Mouse (Mus musculus): Measurements from ENCODE around the gene Uts2r. TPM values are rescaled to one million over a fixed set of nuclear protein-coding genes. Genes with fewer than 3 reads are reported as not detected.

Uts2r gene
- 0.09 TPM in 1 of 2 replicates, not detected in the other for polyA plus RNA-seq (2015; fragmentation: Nextera tagmentation; extraction: Ambion mirVana)

DNA sequence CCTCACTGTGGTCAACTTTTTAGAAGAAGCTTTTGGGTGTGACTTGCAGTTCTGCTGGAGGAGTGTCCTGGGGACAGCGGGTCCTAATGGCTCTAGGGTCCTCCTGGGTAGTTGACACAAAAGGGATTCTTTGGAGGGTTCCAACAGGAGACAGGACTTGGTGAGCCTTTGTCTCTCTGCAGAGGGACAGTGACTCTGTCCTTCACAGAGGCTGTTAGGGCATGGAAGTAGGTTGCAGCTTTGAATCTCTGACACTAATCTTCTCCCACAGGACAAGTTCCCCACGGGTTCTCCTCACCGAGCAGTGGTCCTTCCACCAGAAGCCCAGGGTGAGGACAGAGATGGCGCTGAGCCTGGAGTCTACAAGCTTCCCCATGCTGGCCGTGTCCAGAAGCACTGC lies at the start of gene Uts2r:
Gene Uts2r, plus strand, starts transcription at position 301 of the 400 bp plus-strand sequence.
- no peak within 1 kb of the TSS for H3K9ac ChIP-seq
- H3K4me1 ChIP-seq: peaks cover 15% of the 10 kb centered on the region
- H3K9me3 ChIP-seq (replicated peaks): no peaks in the 10 kb centered on the region
- peaks cover 38% of the 10 kb centered on the region for H3K27me3 ChIP-seq
- H3K4me3 ChIP-seq (replicated peaks): no peak within 1 kb of the TSS
- H3K36me3 ChIP-seq: no peaks in the 10 kb centered on the region
- WGBS: 86% methylated on average over 5 of the region's 5 CpGs
- no peak for ATAC-seq (replicated peaks; ENCODE audit: low FRiP score)
- H3K4me2 ChIP-seq: no peak within 1 kb of the TSS
- H3K27ac ChIP-seq: no peak within 1 kb of the TSS

DNA sequence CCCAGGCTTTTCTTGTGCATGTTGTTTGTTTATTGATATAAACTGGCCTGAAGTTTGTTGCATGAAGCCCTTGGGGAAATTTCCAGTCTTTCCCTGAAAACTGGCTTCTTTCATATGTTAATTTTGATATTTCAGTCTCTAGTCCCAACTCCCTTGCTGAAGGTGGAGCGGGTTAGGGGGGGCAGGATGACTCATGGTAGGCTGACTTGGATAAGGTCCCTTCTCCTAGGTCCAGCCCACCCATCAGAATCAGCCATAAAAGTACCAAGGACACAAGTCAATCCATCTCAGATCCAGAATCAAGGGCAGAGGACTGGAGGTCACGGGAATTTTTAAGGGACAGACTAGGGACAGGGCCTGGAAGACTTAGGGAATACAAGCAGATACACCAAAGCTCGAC lies 49.0 kb upstream of the Uts2r start:
- no peaks in the 10 kb centered on the region for H3K36me3 ChIP-seq
- no peak overlapping the region for H3K4me3 ChIP-seq (replicated peaks)
- H3K4me1 ChIP-seq: peaks cover 4% of the 10 kb centered on the region; the same call in 1 of the 2 replicates
- 82% methylated on average over 3 of the region's 3 CpGs for WGBS
- H3K27me3 ChIP-seq: no peaks in the 10 kb centered on the region
- no peak overlapping the region for H3K27ac ChIP-seq
- H3K4me2 ChIP-seq: no peak overlapping the region
- no peaks in the 10 kb centered on the region for H3K9me3 ChIP-seq (replicated peaks)
- ATAC-seq (replicated peaks; ENCODE audit: low FRiP score): no peak
- H3K9ac ChIP-seq: no peak overlapping the region

DNA sequence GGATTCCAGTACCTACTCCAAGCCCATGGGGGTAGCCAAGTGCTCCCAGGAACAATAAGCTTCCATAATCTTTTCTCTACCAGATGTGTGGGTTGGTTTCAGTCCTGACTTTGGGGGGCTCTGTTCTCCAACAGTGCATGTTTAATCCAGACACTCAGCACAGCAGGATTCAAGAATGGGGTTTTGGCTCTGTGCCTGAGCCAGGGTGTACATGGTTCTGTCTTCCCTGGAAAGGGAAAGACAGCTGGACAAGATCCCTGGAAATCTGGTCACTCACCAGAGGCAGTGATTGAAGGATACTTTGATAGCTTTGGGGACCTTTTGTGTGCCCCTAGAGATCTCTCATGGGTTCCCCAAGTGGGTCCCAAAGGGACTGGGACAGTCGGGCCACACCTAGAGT lies 48.5 kb upstream of the Uts2r start:
- Histone ChIP-seq H3K4me3 (replicated peaks) (no peak overlapping the region), H3K4me1 (peaks cover 4% of the 10 kb centered on the region; the same call in 1 of the 2 replicates), H3K36me3 (no peaks in the 10 kb centered on the region), H3K9ac (no peak overlapping the region), H3K27ac (no peak overlapping the region), H3K27me3 (no peaks in the 10 kb centered on the region), H3K9me3 (replicated peaks) (no peaks in the 10 kb centered on the region), H3K4me2 (no peak overlapping the region)
- no peak for ATAC-seq (replicated peaks; ENCODE audit: low FRiP score)
- 88% methylated on average over 1 of the region's 1 CpGs for WGBS

DNA sequence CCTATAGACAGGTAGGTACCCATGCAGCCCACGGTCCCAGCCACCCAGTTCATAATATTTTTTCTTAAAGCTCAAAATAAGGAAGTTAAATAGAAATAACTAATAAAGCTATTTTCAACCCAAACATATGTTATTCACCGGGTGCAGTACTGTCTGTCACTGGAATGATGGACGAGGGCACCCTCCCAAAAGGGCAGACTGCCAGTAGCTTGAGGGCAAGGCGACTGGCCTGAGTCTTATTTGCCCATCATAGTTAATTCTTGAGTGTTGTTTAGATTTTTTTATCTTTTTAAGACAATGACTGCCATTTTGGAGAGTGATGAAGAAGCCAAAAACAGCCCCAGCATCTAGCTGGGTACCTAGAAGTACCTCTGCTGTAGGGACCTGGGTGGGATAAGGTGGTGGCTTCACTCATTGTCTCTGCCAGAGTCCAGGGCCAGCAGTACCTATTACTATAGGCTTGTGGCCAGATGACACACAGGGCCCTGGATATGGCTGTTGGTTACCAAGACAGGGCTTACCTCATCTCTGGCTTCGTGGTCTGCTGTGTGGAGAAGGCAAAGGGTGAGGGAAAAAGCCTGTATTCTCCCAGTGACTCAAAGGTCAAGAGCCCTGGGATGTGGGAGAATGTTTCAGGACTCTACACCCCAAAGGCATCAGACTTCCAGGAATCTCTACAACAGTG lies 47.8 kb upstream of the Uts2r start:
- no peak overlapping the region for H3K4me3 ChIP-seq (replicated peaks)
- H3K9me3 ChIP-seq (replicated peaks): no peaks in the 10 kb centered on the region
- no peak overlapping the region for H3K27ac ChIP-seq
- peaks cover 4% of the 10 kb centered on the region; the same call in 1 of the 2 replicates for H3K4me1 ChIP-seq
- ATAC-seq (replicated peaks; ENCODE audit: low FRiP score): no peak
- H3K9ac ChIP-seq: no peak overlapping the region
- whole genome bisulfite sequencing: 74% methylated on average over 5 of the region's 5 CpGs
- H3K4me2 ChIP-seq: no peak overlapping the region
- H3K27me3 ChIP-seq: no peaks in the 10 kb centered on the region
- H3K36me3 ChIP-seq: no peaks in the 10 kb centered on the region

DNA sequence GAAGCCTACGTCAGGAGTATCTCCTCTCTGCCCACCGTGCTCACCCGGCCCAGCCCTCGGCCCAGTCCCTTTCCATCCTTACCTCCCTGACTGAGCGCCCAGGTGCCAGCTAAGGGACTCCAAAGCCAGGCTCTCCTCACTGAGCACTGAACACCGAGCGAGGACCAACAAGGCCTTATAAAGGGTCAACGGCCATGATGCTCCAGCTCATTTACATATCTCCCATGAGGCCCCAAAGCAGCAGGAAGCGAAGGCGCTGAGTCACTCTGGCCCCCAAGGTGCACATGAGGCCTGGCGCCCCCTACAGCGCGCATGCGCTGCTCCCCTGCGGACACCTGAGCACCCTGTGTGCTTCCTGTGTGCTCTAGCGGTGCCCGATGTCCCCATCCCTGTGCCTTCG lies 42.0 kb upstream of the Uts2r start:
- no peak overlapping the region for H3K4me2 ChIP-seq
- no peaks in the 10 kb centered on the region for H3K9me3 ChIP-seq (replicated peaks)
- no peak overlapping the region for H3K4me3 ChIP-seq (replicated peaks)
- H3K9ac ChIP-seq: no peak overlapping the region
- no peak for ATAC-seq (replicated peaks; ENCODE audit: low FRiP score)
- H3K27me3 ChIP-seq: no peaks in the 10 kb centered on the region
- no peaks in the 10 kb centered on the region for H3K4me1 ChIP-seq
- no peaks in the 10 kb centered on the region for H3K36me3 ChIP-seq
- H3K27ac ChIP-seq: no peak overlapping the region
- 91% methylated on average over 18 of the region's 18 CpGs for WGBS

DNA sequence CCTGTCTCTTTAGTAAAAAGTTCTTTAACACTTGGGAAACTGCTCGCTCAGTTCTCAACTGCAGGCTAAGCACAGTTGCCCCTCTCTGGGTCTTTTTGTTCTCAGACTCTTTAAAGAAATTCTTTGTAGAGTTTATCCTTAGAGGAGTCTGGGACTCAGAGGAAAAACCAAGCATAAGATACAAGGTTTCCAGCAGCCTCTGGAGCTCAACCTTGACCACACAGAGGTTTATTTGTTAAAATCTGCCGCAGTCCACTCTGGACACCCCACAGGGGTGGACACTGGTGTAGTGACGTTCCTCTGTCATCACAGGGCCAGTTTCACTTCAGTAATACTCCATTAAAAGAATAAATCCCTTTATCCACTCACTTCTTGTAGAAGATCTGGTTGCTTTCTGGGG lies 41.5 kb upstream of the Uts2r start, which contains the start of gene Tex19.2:
Gene Tex19.2, minus strand, starts transcription at position 101 of the 400 bp plus-strand sequence.
- Histone ChIP-seq H3K36me3 (no peaks in the 10 kb centered on the region), H3K4me3 (replicated peaks) (no peak within 1 kb of the TSS), H3K27me3 (no peaks in the 10 kb centered on the region), H3K9ac (no peak within 1 kb of the TSS), H3K27ac (no peak within 1 kb of the TSS), H3K9me3 (replicated peaks) (no peaks in the 10 kb centered on the region), H3K4me1 (no peaks in the 10 kb centered on the region), H3K4me2 (no peak within 1 kb of the TSS)
- 93% methylated on average over 3 of the region's 3 CpGs for WGBS
- no peak for ATAC-seq (replicated peaks; ENCODE audit: low FRiP score)

DNA sequence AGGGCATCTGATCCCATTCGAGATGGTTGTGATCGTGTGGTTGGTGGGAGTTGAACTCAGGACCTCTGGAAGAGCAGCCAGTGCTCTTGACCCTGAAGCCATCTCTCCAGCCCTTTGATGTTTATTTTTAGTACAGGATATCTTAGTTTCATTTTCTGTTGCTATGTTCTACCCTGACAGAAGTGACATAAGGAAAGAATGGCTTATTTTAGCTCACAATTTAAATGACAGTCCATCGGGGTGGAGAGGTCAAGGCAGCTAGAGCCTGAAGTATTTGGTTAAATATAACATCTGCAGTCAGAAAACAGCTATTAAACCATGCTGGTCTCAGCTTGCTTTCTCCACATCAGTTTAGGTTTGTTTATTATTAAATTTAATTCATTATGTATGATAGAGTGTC lies 38.9 kb upstream of the Uts2r start:
- Histone ChIP-seq H3K4me2 (no peak overlapping the region), H3K27ac (no peak overlapping the region), H3K36me3 (no peaks in the 10 kb centered on the region), H3K9ac (no peak overlapping the region), H3K27me3 (no peaks in the 10 kb centered on the region), H3K4me1 (no peaks in the 10 kb centered on the region), H3K9me3 (replicated peaks) (no peaks in the 10 kb centered on the region), H3K4me3 (replicated peaks) (no peak overlapping the region)
- no peak for ATAC-seq (replicated peaks; ENCODE audit: low FRiP score)
- WGBS: 56% methylated on average over 3 of the region's 3 CpGs

DNA sequence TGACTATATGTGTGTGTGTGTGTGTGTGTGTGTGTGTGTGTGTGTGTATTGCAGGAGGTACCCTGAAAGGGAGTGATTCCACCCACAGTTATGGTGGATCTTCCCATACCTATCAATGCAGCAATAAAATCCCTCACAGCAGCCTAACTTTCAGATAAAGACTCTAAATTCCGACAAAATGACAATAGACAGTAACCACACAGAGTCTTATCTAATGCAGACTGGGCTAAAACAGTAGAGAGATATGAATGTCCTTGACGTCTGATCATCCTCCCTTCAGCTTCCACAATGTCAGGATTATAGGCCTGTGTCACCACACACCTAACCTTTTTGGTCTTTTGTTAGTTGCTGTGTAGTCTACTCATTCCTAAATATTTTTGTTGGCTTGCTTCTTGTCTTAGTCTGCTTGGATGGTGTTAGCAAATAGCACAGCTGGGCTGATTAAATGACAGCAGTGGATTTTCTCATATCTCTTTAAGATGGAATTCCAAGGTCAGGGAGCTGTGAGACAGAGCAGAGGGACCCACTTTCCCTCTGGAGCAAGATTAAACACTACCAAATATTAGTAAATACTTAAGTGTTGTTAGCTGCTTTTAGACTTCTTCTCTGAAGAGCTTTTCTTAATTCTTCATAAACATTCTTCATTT lies 37.9 kb upstream of the Uts2r start:
- ATAC-seq (replicated peaks; ENCODE audit: low FRiP score): no peak
- Histone ChIP-seq H3K4me2 (no peak overlapping the region), H3K27me3 (no peaks in the 10 kb centered on the region), H3K27ac (no peak overlapping the region), H3K36me3 (no peaks in the 10 kb centered on the region), H3K4me1 (no peaks in the 10 kb centered on the region), H3K9me3 (replicated peaks) (no peaks in the 10 kb centered on the region), H3K9ac (no peak overlapping the region), H3K4me3 (replicated peaks) (no peak overlapping the region)
- WGBS: 61% methylated on average over 2 of the region's 2 CpGs

- H3K4me3 ChIP-seq (replicated peaks): no peak overlapping the region
- ATAC-seq (replicated peaks; ENCODE audit: low FRiP score): no peak
- no peaks in the 10 kb centered on the region for H3K9me3 ChIP-seq (replicated peaks)
- WGBS: 86% methylated on average over 4 of the region's 4 CpGs
- H3K9ac ChIP-seq: no peak overlapping the region
- no peaks in the 10 kb centered on the region for H3K27me3 ChIP-seq
- H3K4me1 ChIP-seq: no peaks in the 10 kb centered on the region
- H3K36me3 ChIP-seq: no peaks in the 10 kb centered on the region
- H3K4me2 ChIP-seq: no peak overlapping the region
- no peak overlapping the region for H3K27ac ChIP-seq
These were observed 36.6 kb upstream of the Uts2r start for GRCm38 (mm10) chr11:121123438-121123837.

DNA sequence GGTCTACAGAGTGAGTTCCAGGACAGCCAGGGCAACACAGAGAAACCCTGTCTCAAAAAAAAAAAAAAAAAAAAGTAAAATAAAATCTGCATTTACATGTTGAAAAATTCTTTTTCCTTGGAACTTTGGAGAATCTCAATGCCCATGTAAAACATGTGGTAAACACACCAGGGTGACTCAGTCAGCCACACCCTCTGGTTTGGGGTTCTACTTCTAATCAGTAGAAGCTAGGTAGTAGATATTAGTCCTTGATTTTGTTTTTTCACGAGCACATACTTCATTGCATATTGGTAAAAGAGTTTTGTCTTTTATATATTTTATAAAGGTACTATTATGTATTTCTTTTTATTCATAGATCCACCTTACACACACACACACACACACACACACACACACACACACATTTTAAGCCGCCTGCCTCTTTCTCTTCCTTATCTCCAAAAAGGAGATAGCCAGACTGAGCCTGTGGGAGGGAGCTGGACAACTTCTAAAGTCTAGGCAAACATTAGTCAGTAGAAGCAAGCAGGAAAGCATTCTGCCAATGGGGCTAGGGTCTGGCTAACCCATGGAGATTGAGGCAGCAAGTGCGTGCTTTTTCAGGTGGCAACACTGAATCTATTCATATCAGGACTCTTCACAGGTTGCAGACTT lies 34.4 kb upstream of the Uts2r start:
- Histone ChIP-seq H3K27me3 (no peaks in the 10 kb centered on the region), H3K4me1 (no peaks in the 10 kb centered on the region), H3K9me3 (replicated peaks) (no peaks in the 10 kb centered on the region), H3K4me3 (replicated peaks) (no peak overlapping the region), H3K9ac (no peak overlapping the region), H3K36me3 (no peaks in the 10 kb centered on the region), H3K4me2 (no peak overlapping the region), H3K27ac (no peak overlapping the region)
- WGBS: 82% methylated on average over 3 of the region's 3 CpGs
- no peak for ATAC-seq (replicated peaks; ENCODE audit: low FRiP score)

GRCm38 (mm10) chr11:121126395-121126794 lies 33.7 kb upstream of the Uts2r start:
- no peak for ATAC-seq (replicated peaks; ENCODE audit: low FRiP score)
- Histone ChIP-seq H3K36me3 (no peaks in the 10 kb centered on the region), H3K27me3 (no peaks in the 10 kb centered on the region), H3K4me1 (no peaks in the 10 kb centered on the region), H3K27ac (no peak overlapping the region), H3K4me2 (no peak overlapping the region), H3K9ac (no peak overlapping the region), H3K9me3 (replicated peaks) (no peaks in the 10 kb centered on the region), H3K4me3 (replicated peaks) (no peak overlapping the region)
- 80% methylated on average over 1 of the region's 1 CpGs for WGBS

- ATAC-seq (replicated peaks; ENCODE audit: low FRiP score): no peak
- no peak overlapping the region for H3K4me2 ChIP-seq
- no peaks in the 10 kb centered on the region for H3K36me3 ChIP-seq
- no peak overlapping the region for H3K9ac ChIP-seq
- H3K9me3 ChIP-seq (replicated peaks): no peaks in the 10 kb centered on the region
- no peaks in the 10 kb centered on the region for H3K4me1 ChIP-seq
- WGBS: 89% methylated on average over 3 of the region's 3 CpGs
- no peak overlapping the region for H3K4me3 ChIP-seq (replicated peaks)
- no peak overlapping the region for H3K27ac ChIP-seq
- no peaks in the 10 kb centered on the region for H3K27me3 ChIP-seq
These were observed 32.6 kb upstream of the Uts2r start for GRCm38 (mm10) chr11:121127441-121127840.
